In the genomic region with DNA sequence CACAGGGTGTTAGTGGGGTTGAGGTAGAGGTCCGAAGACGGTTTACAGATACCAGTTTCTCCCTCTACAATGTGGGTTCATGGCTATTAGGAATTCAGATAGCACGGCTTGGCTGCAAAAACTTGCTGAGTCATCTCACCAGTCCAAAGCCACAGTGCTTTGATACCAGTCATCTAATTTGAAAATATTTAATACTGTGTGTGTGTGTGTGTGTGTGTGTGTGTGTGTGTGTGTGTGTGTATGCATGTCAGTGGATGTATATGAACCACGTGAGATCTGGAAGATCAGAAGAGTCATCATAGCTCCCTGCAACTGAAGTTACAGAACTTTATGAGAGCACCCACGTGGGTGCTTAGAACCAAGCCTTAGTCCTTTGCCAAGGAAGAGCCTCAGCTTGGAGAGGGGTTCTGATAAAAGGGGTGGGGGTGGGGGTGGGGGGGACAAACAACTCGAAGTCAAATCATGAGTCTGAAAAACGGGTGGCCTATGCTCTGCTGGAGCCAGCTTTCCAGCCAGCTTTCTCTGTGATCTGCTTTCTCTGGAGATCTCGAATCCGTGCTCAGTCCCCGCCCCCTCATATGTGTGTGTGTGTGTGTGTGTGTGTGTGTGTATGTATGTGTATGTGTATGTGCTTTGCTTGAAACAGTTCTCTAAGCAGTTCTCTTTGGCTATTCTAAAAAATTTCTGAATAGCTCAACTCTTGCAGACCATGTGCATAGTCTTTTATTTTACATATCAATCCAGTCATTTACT, we compare ENCODE assay signal across 10 mouse cellular contexts. TPM values are rescaled to one million over a fixed set of nuclear protein-coding genes. Genes with fewer than 3 reads are reported as not detected.
DNase-seq lines count a peak whose midpoint lies in the region; ATAC-seq lines count a peak whose summit lies in the region.
"Had no signal": no experiment of that assay in that cellular context is flagged by ENCODE, and none has a peak within 500 bp of the region (broad histone marks: within the 10 kb centered on the region; RNA-seq: fewer than 3 reads in every experiment).

No protein-coding gene starts in this region.

- no peak overlapping the region for H3K27ac ChIP-seq in heart, embryonic 11.5 days (ENCODE audit: low read depth, low read length)
- no peak overlapping the region for H3K27ac ChIP-seq in neural tube, embryonic 13.5 days (replicated peaks)
- no peak overlapping the region for H3K27ac ChIP-seq in heart, embryonic 15.5 days
- no peak overlapping the region for H3K27ac ChIP-seq in forebrain, embryonic 13.5 days
- H3K27ac ChIP-seq: kidney, embryonic 15.5 days had no signal

- H3K9ac ChIP-seq in heart, embryonic 11.5 days (ENCODE audit: low read depth, low read length) = no peak overlapping the region
- H3K9ac ChIP-seq in neural tube, embryonic 13.5 days = no peak overlapping the region
- no peak overlapping the region for H3K9ac ChIP-seq in heart, embryonic 15.5 days
- no peak overlapping the region for H3K9ac ChIP-seq in forebrain, embryonic 13.5 days
- H3K9ac ChIP-seq: kidney, embryonic 15.5 days had no signal

- H3K9me3 ChIP-seq in heart, embryonic 11.5 days (replicated peaks; ENCODE audit: control insufficient read depth, low read length) = no peaks in the 10 kb centered on the region
- no peaks in the 10 kb centered on the region for H3K9me3 ChIP-seq in neural tube, embryonic 13.5 days
- H3K9me3 ChIP-seq in heart, embryonic 15.5 days (replicated peaks) = no peaks in the 10 kb centered on the region
- no peaks in the 10 kb centered on the region for H3K9me3 ChIP-seq in forebrain, embryonic 13.5 days (replicated peaks)
- H3K9me3 ChIP-seq: kidney, embryonic 15.5 days had no signal

- no peak for ATAC-seq in heart, embryonic 11.5 days (replicated peaks; ENCODE audit: insufficient number of reproducible peaks, low FRiP score, low TSS enrichment)
- ATAC-seq in neural tube, embryonic 13.5 days (ENCODE audit: low read depth) = no peak
- ATAC-seq in heart, embryonic 15.5 days (replicated peaks; ENCODE audit: insufficient number of reproducible peaks, insufficient read depth, low FRiP score, low read depth) = no peak
- ATAC-seq in forebrain, embryonic 13.5 days = no peak

- no peaks in the 10 kb centered on the region for H3K4me1 ChIP-seq in heart, embryonic 11.5 days (ENCODE audit: control insufficient read depth, insufficient read depth, low read length)
- H3K4me1 ChIP-seq in neural tube, embryonic 13.5 days (replicated peaks) = peaks cover 30% of the 10 kb centered on the region
- H3K4me1 ChIP-seq in heart, embryonic 15.5 days (replicated peaks) = peaks cover 9% of the 10 kb centered on the region; the same call in 1 of the 2 replicates
- H3K4me1 ChIP-seq in forebrain, embryonic 13.5 days = peaks cover 23% of the 10 kb centered on the region

- H3K36me3 ChIP-seq in heart, embryonic 11.5 days (ENCODE audit: control insufficient read depth, insufficient read depth, low read length) = no peaks in the 10 kb centered on the region
- no peaks in the 10 kb centered on the region for H3K36me3 ChIP-seq in neural tube, embryonic 13.5 days
- no peaks in the 10 kb centered on the region for H3K36me3 ChIP-seq in heart, embryonic 15.5 days
- no peaks in the 10 kb centered on the region for H3K36me3 ChIP-seq in forebrain, embryonic 13.5 days (ENCODE audit: poor library complexity, severe bottlenecking)
- H3K36me3 ChIP-seq: kidney, embryonic 15.5 days had no signal

- 0 out of 2 replicates have a peak overlapping the region, but pooled peaks have one; percentile 12 for H3K4me3 ChIP-seq in heart, embryonic 11.5 days (ENCODE audit: low read depth, low read length)
- H3K4me3 ChIP-seq in neural tube, embryonic 13.5 days = no peak overlapping the region
- H3K4me3 ChIP-seq in heart, embryonic 15.5 days = no peak overlapping the region
- no peak overlapping the region for H3K4me3 ChIP-seq in forebrain, embryonic 13.5 days

- DNase-seq in heart, postnatal 36 days = no peak
- DNase-seq in neural tube, embryonic 10.5 days (ENCODE audit: extremely low spot score, low spot score) = no peak
- DNase-seq in thymus, postnatal 25 days = no peak
- no peak for DNase-seq in gastrocnemius, adult 8-10 months (ENCODE audit: low spot score in 2 of 2)
- DNase-seq: gastrocnemius, postnatal 36 days had no signal

- WGBS in heart, embryonic 11.5 days (ENCODE audit: insufficient replicate concordance) = 51% methylated on average over 10 of the region's 10 CpGs
- 55% methylated on average over 10 of the region's 10 CpGs for WGBS in neural tube, embryonic 13.5 days
- 46% methylated on average over 10 of the region's 10 CpGs for WGBS in heart, embryonic 15.5 days
- WGBS in forebrain, embryonic 13.5 days = 53% methylated on average over 10 of the region's 10 CpGs

- intact Hi-C loops in heart, postnatal 36 days (cut with DNase I) = no loop called here

- no peaks in the 10 kb centered on the region for H3K27me3 ChIP-seq in heart, embryonic 11.5 days (ENCODE audit: control insufficient read depth, insufficient read depth, low read length)
- H3K27me3 ChIP-seq in neural tube, embryonic 13.5 days = no peaks in the 10 kb centered on the region
- no peaks in the 10 kb centered on the region for H3K27me3 ChIP-seq in heart, embryonic 15.5 days
- no peaks in the 10 kb centered on the region for H3K27me3 ChIP-seq in forebrain, embryonic 13.5 days
- H3K27me3 ChIP-seq: kidney, embryonic 15.5 days had no signal

- peak overlapping the region; percentile 37 for H3K4me2 ChIP-seq in heart, embryonic 11.5 days
- peak overlapping the region; percentile 9; the same call in 1 of the 2 replicates for H3K4me2 ChIP-seq in neural tube, embryonic 13.5 days
- peak overlapping the region; percentile 29; the same call in 1 of the 2 replicates for H3K4me2 ChIP-seq in heart, embryonic 15.5 days
- H3K4me2 ChIP-seq in forebrain, embryonic 13.5 days = no peak overlapping the region

RNA-seq across cellular contexts. Expression of a gene that starts 2.6 kb away (rescaled TPM):
- 54.3 and 67.1 TPM in 2 replicates for polyA plus RNA-seq in heart, embryonic 11.5 days (2014; fragmentation: Nextera tagmentation; extraction: Ambion mirVana)
- 10 to 100 TPM; 30.7 to 30.9 TPM for total RNA-seq in heart, postnatal 36 days (2021)
- polyA plus RNA-seq in neural tube, embryonic 13.5 days (2015; fragmentation: Nextera tagmentation; extraction: Ambion mirVana) = 11.5 and 13.9 TPM in 2 replicates
- 30.4 and 32.8 TPM in 2 replicates for polyA plus RNA-seq in heart, embryonic 15.5 days (2015; fragmentation: Nextera tagmentation; extraction: Ambion mirVana)
- total RNA-seq in gastrocnemius, adult 8-10 months (2022) = 1 to 10 TPM; 2.5 to 3.0 (median 2.9) TPM
- 4.3 and 4.4 TPM in 2 replicates for polyA plus RNA-seq in forebrain, embryonic 13.5 days (2015; fragmentation: Nextera tagmentation; extraction: Ambion mirVana)
